Mouse (Mus musculus) embryonic fibroblast, embryonic 13.5 days (primary cell): ENCODE data around the gene BC049352.

Experiments used
- CTCF ChIP-seq: IDR thresholded peaks from 2 replicates; pipeline ENCODE4 v1.5.1; 2011; ENCODE audit warnings: mild to moderate bottlenecking, control low read depth, low read length, moderate library complexity, borderline replicate concordance; ENCODE audit not compliant: insufficient read depth
- POLR2A ChIP-seq: IDR thresholded peaks from 2 replicates; pipeline ENCODE4 v1.6.1; 2011; ENCODE audit warnings: low read depth, mild to moderate bottlenecking, control low read depth, low read length, moderate library complexity

DNA sequence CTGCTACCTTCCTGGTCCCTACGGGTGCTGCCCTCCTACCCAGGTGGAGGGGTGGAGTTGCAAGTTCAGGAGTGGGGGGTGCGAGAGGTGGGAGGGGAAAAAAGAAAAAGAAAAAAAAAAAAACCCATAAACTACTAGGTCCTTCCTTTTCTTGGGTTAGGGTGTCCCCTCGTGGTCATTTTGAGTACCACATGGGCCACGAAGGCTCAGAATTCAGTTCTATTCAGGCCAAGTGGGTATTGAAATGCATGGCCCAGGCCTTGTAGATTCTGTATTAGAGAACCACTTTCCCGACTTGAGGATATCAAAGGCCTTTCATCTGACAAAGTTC, 35.6 kb upstream of the BC049352 start:
- TF ChIP-seq CTCF (peak; percentile 16; the same call in 1 of the 2 replicates), POLR2A (no peak)
